Mouse (Mus musculus) ES-E14 (cell line): ENCODE results near the gene 1700011L22Rik. TPM values are rescaled to one million over a fixed set of nuclear protein-coding genes. Genes with fewer than 3 reads are reported as not detected.

ENCODE experiments used
- DNase-seq: peaks from one replicate; pipeline ENCODE4 v3.0.0-alpha.2; 2013; ENCODE audit warnings: low read depth, low spot score
- H3K27ac ChIP-seq: 2 replicates; pipeline ENCODE4 v1.5.1; 2012; ENCODE audit warnings: low read depth, mild to moderate bottlenecking, low read length, moderate library complexity, mixed read lengths; ENCODE audit not compliant: poor library complexity, insufficient read depth, severe bottlenecking
- H3K36me3 ChIP-seq: 2 replicates; pipeline ENCODE4 v1.6.1; 2012; ENCODE audit warnings: mild to moderate bottlenecking, low read length, moderate library complexity, mixed read lengths; ENCODE audit not compliant: control insufficient read depth, poor library complexity, insufficient read depth, severe bottlenecking
- H3K4me1 ChIP-seq, 2 experiments: fragments of 150-350 bp in 1 of 2; sonication (generic) in 1 of 2; 2 replicates each; pipeline ENCODE4 v1.6.1; 2012; ENCODE audit warnings: low read length in 2 of 2, mild to moderate bottlenecking in 1 of 2, mixed read lengths in 1 of 2; ENCODE audit not compliant: control insufficient read depth in 2 of 2, insufficient read depth in 2 of 2, poor library complexity in 1 of 2
- H3K4me3 ChIP-seq, 2 experiments: fragments of 150-350 bp in 1 of 2; sonication (generic) in 1 of 2; 2 replicates each; pipeline ENCODE4 v1.5.1; 2012; ENCODE audit warnings: low read length in 2 of 2, low read depth in 1 of 2, mild to moderate bottlenecking in 1 of 2, mixed read lengths in 1 of 2; ENCODE audit not compliant: insufficient read depth in 1 of 2, poor library complexity in 1 of 2, severe bottlenecking in 1 of 2
- H3K9ac ChIP-seq: 2 replicates; pipeline ENCODE4 v1.6.1; 2012; ENCODE audit warnings: low read depth, mild to moderate bottlenecking, low read length, mixed read lengths; ENCODE audit not compliant: poor library complexity, insufficient read depth, severe bottlenecking
- H3K9me3 ChIP-seq: fragments of 150-350 bp; sonication (generic); 2 replicates; pipeline ENCODE4 v1.6.1; 2012; ENCODE audit warnings: low read depth, mild to moderate bottlenecking, low read length; ENCODE audit not compliant: control insufficient read depth, insufficient read depth
- CHD2 ChIP-seq: IDR thresholded peaks from 2 replicates; pipeline ENCODE4 v1.6.1; 2014; ENCODE audit warnings: mild to moderate bottlenecking, low read depth, low read length, inconsistent platforms
- HCFC1 ChIP-seq: IDR thresholded peaks from 2 replicates; pipeline ENCODE4 v1.6.1; 2012; ENCODE audit warnings: low read length, inconsistent platforms, borderline replicate concordance; ENCODE audit not compliant: insufficient read depth
- MAFK ChIP-seq: IDR thresholded peaks from 2 replicates; pipeline ENCODE4 v1.6.1; 2014; ENCODE audit warnings: mild to moderate bottlenecking, low read depth, low read length, inconsistent platforms; ENCODE audit not compliant: insufficient read depth
- ZC3H11A ChIP-seq: IDR thresholded peaks from 2 replicates; pipeline ENCODE4 v1.6.1; 2012; ENCODE audit warnings: low read depth, mild to moderate bottlenecking, inconsistent platforms, low read length, borderline replicate concordance
- ZNF384 ChIP-seq: IDR thresholded peaks from 2 replicates; pipeline ENCODE4 v1.6.1; 2012; ENCODE audit warnings: low read depth, low read length, inconsistent platforms
- in situ Hi-C, 2 experiments: fragments of 600-800 bp; cut with MboI; formaldehyde crosslinking; loops; one replicate each; pipeline ENCODE4 v1.15.1; 2025; ENCODE audit warnings: low sequenced_read_pairs in 2 of 2, inconsistent platforms in 1 of 2; ENCODE audit not compliant: unreplicated experiment in 2 of 2
- total RNA-seq: library from RNA; depleted of rRNA; stranded (reverse); fragments of 300-350 nt; gene quantifications from 2 replicates; pipeline ENCODE4 v1.2.3, GENCODE M21; 2012

Gene 1700011L22Rik
- total RNA-seq, 1 experiment = not detected

- DNase-seq = no peak
- Histone ChIP-seq H3K27ac (no peak overlapping the region), H3K9me3 (no peaks in the 10 kb centered on the region), H3K36me3 (no peaks in the 10 kb centered on the region), H3K9ac (no peak overlapping the region), H3K4me1 (peaks cover 0 to 3% of the 10 kb centered on the region in 2 experiments; a peak in 2 of 4 replicates), H3K4me3 (no peak overlapping the region)
- TF ChIP-seq ZNF384 (no peak), CHD2 (no peak), ZC3H11A (no peak), MAFK (no peak), HCFC1 (no peak)
- in situ Hi-C loops = no loop called here
Observed at GRCm38 (mm10) chr8:79227916-79228315, 20.5 kb downstream of the 1700011L22Rik start.

DNA sequence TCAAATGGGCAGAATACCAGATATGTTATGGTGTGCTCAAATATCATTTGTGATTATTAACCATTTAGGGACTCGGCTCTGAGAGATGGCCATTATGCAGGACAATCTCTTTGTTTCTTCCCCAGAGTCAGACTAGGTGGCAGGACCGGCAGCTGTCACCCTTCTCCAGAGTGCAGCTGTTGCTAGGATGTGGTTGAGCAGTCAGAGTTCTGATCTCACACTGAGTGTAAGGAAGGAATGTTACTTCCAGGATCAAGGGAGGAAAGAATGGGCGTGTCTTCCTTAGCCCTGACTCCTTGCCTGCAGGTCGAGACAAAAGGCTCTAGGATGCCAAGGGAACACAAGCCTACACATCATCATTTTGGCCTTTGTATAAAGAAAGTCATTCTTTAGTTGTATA, 21.2 kb downstream of the 1700011L22Rik start:
- H3K27ac ChIP-seq = no peak overlapping the region
- peaks cover 0 to 5% of the 10 kb centered on the region in 2 experiments; a peak in 2 of 4 replicates for H3K4me1 ChIP-seq
- in situ Hi-C loops = no loop called here
- H3K9ac ChIP-seq = no peak overlapping the region
- no peak overlapping the region for H3K4me3 ChIP-seq
- no peaks in the 10 kb centered on the region for H3K9me3 ChIP-seq
- no peaks in the 10 kb centered on the region for H3K36me3 ChIP-seq
- TF ChIP-seq ZC3H11A (no peak), HCFC1 (no peak), ZNF384 (no peak), MAFK (no peak), CHD2 (no peak)
- DNase-seq = no peak

DNA sequence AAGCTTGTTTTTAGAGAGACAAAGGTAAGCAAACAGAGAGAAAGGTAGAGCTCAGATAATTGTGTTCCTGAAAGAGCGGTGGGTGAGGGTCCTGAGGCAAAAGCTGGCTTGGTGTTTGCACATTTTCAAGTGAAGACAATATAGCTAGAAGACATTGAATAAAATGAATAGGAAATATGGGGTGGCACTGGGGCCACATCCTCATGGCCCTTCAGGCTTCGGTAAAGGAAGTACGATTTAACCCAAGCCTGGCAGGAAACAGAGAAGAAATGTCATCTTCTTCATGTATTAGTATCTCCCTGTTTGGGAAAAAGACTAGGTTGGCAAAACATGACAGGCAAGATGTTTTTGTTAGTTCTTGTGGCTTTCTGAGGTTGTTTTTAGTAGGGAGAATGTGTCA, 22.3 kb downstream of the 1700011L22Rik start:
- peaks cover 0 to 5% of the 10 kb centered on the region in 2 experiments; a peak in 2 of 4 replicates for H3K4me1 ChIP-seq
- no peak for TF ChIP-seq HCFC1
- no peak for TF ChIP-seq MAFK
- no peak for TF ChIP-seq ZNF384
- no peak for TF ChIP-seq ZC3H11A
- no peak for TF ChIP-seq CHD2
- DNase-seq = no peak
- in situ Hi-C loops = no loop called here
- no peak overlapping the region for H3K27ac ChIP-seq
- no peak overlapping the region for H3K4me3 ChIP-seq
- H3K9me3 ChIP-seq = no peaks in the 10 kb centered on the region
- no peaks in the 10 kb centered on the region for H3K36me3 ChIP-seq
- no peak overlapping the region for H3K9ac ChIP-seq

DNA sequence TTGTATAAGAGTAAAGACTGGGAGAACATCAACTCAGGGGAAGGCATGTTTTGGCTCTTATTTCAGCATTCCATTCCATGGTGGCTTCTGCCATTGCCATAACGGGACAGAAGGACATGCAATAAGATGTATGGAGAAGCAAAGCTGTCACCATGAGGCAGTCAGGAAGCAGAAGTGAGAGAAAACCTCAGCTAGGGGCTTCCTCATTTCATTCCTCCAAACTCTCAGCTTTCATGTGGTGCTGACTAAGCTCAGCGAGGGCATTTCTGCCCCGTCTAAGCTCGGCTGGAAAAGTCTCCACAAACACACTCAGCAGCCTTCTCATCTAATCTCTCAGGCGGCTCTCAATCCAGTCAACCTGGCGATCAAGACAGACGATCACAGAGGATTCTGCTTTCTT, 22.8 kb downstream of the 1700011L22Rik start:
- Histone ChIP-seq H3K9ac (no peak overlapping the region), H3K27ac (no peak overlapping the region), H3K4me3 (no peak overlapping the region), H3K4me1 (peaks cover 0 to 5% of the 10 kb centered on the region in 2 experiments; a peak in 2 of 4 replicates), H3K9me3 (no peaks in the 10 kb centered on the region), H3K36me3 (no peaks in the 10 kb centered on the region)
- in situ Hi-C loops = no loop called here
- TF ChIP-seq ZC3H11A (no peak), ZNF384 (no peak), HCFC1 (no peak)
- DNase-seq = no peak

- H3K4me3 ChIP-seq = no peak overlapping the region
- DNase-seq = no peak
- peaks cover 0 to 2% of the 10 kb centered on the region in 2 experiments; a peak in 2 of 4 replicates for H3K4me1 ChIP-seq
- H3K27ac ChIP-seq = no peak overlapping the region
- no peaks in the 10 kb centered on the region for H3K9me3 ChIP-seq
- TF ChIP-seq MAFK (no peak), HCFC1 (no peak), ZC3H11A (no peak), CHD2 (no peak), ZNF384 (no peak)
- no peaks in the 10 kb centered on the region for H3K36me3 ChIP-seq
- no peak overlapping the region for H3K9ac ChIP-seq
- in situ Hi-C loops = no loop called here
Observed at GRCm38 (mm10) chr8:79224363-79224762, 24.0 kb downstream of the 1700011L22Rik start.
